Mouse (Mus musculus): ENCODE data around the gene Tcf7l2. TPM values are rescaled to one million over a fixed set of nuclear protein-coding genes. Genes with fewer than 3 reads are reported as not detected.

Tcf7l2 gene
- polyA plus RNA-seq, 1 experiment: 45.3 TPM

DNA sequence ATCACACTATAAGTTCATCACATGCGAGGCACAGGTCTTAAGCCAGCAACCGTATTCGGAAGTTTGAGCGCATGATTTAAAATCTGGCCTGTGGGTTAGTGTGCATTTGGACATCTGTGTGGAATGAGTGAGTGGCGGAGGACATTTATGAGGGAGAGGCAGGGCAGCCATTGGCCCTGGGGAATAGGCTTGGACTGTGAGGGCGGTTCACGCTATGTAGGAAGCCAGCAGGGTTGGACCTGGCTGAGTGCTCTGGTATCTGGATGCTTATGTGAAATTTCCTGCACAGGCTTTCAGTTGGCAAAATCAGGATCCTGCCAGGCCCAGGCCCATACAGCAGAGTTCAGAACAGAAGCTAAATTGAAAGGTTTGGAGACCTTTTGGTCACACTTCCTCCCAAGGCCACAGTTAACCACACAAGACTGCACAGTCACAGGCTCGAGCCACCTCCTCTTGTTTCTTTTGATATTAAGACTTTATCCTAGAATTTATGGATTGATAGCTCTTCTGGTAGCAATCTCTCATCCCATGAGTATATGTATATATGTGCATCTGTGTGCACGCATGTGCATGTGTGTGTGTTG is 89.4 kb downstream of the Tcf7l2 start:
- Histone ChIP-seq H3K27me3 (ENCODE audit: control insufficient read depth, insufficient read depth, low read length) (no peaks in the 10 kb centered on the region), H3K36me3 (ENCODE audit: control insufficient read depth, insufficient read depth, low read length) (peaks cover 19% of the 10 kb centered on the region), H3K4me1 (ENCODE audit: control insufficient read depth, insufficient read depth, insufficient read length, low read length) (peaks cover 20% of the 10 kb centered on the region), H3K4me3 (ENCODE audit: low read depth, low read length) (no peak overlapping the region), H3K27ac (ENCODE audit: insufficient read depth, low read depth, low read length) (no peak overlapping the region)
- no peak for TF ChIP-seq POLR2A (IDR thresholded peaks at IDR 0.05; ENCODE audit: low read depth, low read length)
- TF ChIP-seq CTCF (IDR thresholded peaks at IDR 0.05; ENCODE audit: extremely low read depth, insufficient read length, insufficient replicate concordance, low read depth, low read length): no peak
- WGBS: 89% methylated on average over 9 of the region's 9 CpGs

DNA sequence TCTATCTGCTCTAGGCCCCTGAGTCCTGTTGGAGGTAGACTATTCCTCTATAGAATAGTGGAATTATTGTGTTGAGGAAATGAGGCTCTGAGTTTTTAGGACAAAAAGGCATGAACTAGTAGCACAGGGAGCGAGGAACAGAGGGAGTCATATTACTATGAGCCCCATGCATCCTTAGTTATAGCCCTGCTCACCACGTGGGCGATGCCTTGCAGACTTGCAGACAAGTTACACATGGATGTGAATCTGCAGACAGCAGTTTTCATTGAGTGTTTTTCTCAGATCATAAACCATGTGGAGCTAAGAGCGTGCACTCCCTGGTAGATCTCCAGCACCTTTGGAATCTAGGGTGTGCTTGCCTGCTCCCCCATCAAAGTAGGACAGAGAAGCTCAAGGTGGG is 90.5 kb downstream of the Tcf7l2 start:
- 82% methylated on average over 4 of the region's 4 CpGs for WGBS
- peaks cover 19% of the 10 kb centered on the region for H3K36me3 ChIP-seq (ENCODE audit: control insufficient read depth, insufficient read depth, low read length)

DNA sequence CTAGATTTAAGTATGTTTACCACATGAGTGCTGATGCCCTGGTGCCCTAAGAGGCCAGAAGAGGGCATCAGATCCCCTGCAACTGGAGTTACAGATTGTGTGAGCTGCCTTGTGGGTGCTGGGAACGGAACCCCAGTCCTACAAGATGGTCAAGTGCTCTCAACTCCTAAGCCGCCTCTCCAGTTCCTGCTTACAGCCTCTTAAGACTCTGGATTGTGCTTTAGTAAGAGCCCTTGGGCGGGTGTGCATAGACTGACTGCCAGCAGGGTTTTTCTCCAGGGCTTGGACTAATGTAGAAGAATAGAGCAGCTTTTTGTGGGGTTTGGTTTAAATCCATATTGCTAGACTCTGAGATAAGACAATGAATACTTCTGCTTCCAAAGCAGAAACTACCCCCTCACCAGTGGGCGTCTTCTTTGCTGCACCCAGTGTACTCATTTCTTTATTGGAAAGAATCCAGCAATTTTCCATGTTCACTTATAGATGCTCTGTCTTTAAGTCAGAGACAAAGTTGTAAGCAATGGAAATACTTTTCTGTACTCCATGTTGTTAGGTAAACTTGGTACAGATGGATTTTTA is 92.3 kb downstream of the Tcf7l2 start:
- Histone ChIP-seq H3K4me1 (ENCODE audit: control insufficient read depth, insufficient read depth, insufficient read length, low read length) (peaks cover 13% of the 10 kb centered on the region; the same call in 1 of the 2 replicates), H3K4me3 (ENCODE audit: low read depth, low read length) (no peak overlapping the region), H3K36me3 (ENCODE audit: control insufficient read depth, insufficient read depth, low read length) (peaks cover 16% of the 10 kb centered on the region), H3K27ac (ENCODE audit: insufficient read depth, low read depth, low read length) (no peak overlapping the region), H3K27me3 (ENCODE audit: control insufficient read depth, insufficient read depth, low read length) (no peaks in the 10 kb centered on the region)
- TF ChIP-seq POLR2A (IDR thresholded peaks at IDR 0.05; ENCODE audit: low read depth, low read length): no peak
- no peak for TF ChIP-seq CTCF (IDR thresholded peaks at IDR 0.05; ENCODE audit: extremely low read depth, insufficient read length, insufficient replicate concordance, low read depth, low read length)
- 96% methylated on average over 4 of the region's 4 CpGs for WGBS

More for the DNA sequence above, 90.5 kb downstream of the Tcf7l2 start:
- Histone ChIP-seq H3K4me3 (ENCODE audit: low read depth, low read length) (no peak overlapping the region), H3K27ac (ENCODE audit: insufficient read depth, low read depth, low read length) (no peak overlapping the region), H3K27me3 (ENCODE audit: control insufficient read depth, insufficient read depth, low read length) (no peaks in the 10 kb centered on the region), H3K4me1 (ENCODE audit: control insufficient read depth, insufficient read depth, insufficient read length, low read length) (peaks cover 15% of the 10 kb centered on the region)
- TF ChIP-seq POLR2A (IDR thresholded peaks at IDR 0.05; ENCODE audit: low read depth, low read length) (no peak), CTCF (IDR thresholded peaks at IDR 0.05; ENCODE audit: extremely low read depth, insufficient read length, insufficient replicate concordance, low read depth, low read length) (no peak)

DNA sequence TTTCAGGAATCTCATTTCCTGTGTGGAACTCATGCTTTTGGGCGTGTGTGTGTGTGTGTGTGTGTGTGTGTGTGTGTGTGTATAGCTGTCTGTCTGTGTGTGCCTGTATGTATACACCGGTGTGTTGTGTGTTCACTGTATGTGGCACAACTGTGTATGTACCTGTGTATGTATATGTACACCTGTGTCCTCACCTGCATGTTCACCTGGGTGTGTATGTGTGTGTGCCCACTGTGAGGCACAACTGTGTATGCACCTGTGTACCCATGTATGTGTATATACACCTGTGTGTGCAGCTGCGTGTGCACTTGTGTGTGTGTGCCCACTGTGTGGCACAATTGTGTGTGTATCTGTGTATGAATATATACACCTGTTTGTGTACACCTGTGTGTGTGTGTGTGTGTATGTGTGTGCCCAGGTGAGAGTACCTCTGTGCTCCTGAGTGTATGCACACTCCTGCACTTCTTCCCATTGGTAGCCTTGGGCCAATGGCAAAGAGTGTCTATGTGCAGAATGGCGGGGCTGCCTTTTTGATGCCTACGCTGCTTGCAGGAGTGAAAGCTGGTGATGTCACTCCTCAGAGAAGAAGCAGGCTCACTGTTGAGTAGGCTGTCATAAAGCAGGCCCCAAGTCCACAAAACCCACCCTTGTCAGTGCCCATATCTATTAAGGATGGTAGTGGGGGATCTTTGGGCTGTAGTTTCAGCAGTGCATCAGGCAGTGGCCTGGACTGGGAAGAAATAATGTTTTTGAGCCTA is 95.5 kb downstream of the Tcf7l2 start:
- 78% methylated on average over 5 of the region's 5 CpGs for WGBS
- Histone ChIP-seq H3K27ac (ENCODE audit: insufficient read depth, low read depth, low read length) (peak overlapping the region; percentile 68), H3K4me3 (ENCODE audit: low read depth, low read length) (no peak overlapping the region), H3K36me3 (ENCODE audit: control insufficient read depth, insufficient read depth, low read length) (0 out of 2 replicates have a peak, but pooled peaks cover 6% of the 10 kb centered on the region), H3K4me1 (ENCODE audit: control insufficient read depth, insufficient read depth, insufficient read length, low read length) (peaks cover 26% of the 10 kb centered on the region; the same call in 1 of the 2 replicates), H3K27me3 (ENCODE audit: control insufficient read depth, insufficient read depth, low read length) (no peaks in the 10 kb centered on the region)
- TF ChIP-seq POLR2A (IDR thresholded peaks at IDR 0.05; ENCODE audit: low read depth, low read length) (no peak), CTCF (IDR thresholded peaks at IDR 0.05; ENCODE audit: extremely low read depth, insufficient read length, insufficient replicate concordance, low read depth, low read length) (no peak)

DNA sequence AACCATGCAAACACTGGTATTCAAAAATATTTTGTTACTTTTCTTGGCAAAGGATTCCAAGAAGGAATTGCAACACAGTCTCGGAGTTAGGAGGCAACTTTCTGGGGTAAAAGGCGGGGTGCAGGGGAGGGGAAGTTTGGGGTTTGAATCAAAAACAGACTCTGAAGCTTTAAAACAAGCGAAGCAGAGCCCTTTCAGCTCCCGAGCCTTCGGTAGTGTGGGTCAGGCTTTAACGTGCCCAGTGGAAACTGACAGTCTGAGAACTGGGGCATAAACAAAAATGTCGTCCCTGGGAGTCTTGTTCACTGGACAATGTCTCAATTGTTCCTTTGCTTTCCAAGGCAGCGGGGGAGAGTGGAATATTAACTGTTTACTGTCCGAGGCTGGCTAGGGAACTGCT is 96.3 kb downstream of the Tcf7l2 start:
- Histone ChIP-seq H3K27me3 (ENCODE audit: control insufficient read depth, insufficient read depth, low read length) (no peaks in the 10 kb centered on the region), H3K4me3 (ENCODE audit: low read depth, low read length) (no peak overlapping the region), H3K4me1 (ENCODE audit: control insufficient read depth, insufficient read depth, insufficient read length, low read length) (peaks cover 26% of the 10 kb centered on the region; the same call in 1 of the 2 replicates), H3K27ac (ENCODE audit: insufficient read depth, low read depth, low read length) (peak overlapping the region; percentile 90), H3K36me3 (ENCODE audit: control insufficient read depth, insufficient read depth, low read length) (0 out of 2 replicates have a peak, but pooled peaks cover under 1% of the 10 kb centered on the region)
- no peak for TF ChIP-seq POLR2A (IDR thresholded peaks at IDR 0.05; ENCODE audit: low read depth, low read length)
- no peak for TF ChIP-seq CTCF (IDR thresholded peaks at IDR 0.05; ENCODE audit: extremely low read depth, insufficient read length, insufficient replicate concordance, low read depth, low read length)
- WGBS: 12% methylated on average over 9 of the region's 9 CpGs

DNA sequence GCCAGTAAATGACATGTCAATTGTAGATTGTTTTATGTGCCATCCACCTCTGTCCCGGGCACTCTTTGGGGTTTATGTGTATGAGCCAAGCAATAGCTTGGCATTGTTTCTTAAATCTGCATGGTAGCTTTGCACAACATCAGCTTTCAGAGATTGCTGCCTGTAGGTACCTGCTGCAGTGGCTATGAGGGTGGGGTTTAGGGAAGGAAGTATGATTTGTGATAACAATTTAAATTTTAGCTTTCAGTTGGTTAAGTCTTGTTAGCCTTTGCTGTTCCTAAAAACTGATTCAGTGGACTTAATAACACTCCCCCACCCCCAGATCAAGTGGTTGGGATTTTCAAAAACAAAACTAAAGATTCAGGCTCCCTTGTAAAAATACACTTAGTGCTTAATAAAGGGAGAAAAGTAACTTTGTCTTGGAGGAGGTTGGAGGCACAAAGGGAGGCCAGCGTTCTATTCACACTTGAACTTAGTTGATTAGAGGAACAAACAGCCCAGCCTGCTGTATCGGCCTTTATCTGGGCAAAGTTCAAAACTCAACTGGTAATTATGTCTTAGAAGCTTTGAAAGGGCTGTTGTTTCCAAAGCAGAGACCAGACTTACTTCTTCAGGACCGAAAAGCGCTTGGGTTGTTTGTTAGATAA is 96.9 kb downstream of the Tcf7l2 start:
- Histone ChIP-seq H3K36me3 (ENCODE audit: control insufficient read depth, insufficient read depth, low read length) (no peaks in the 10 kb centered on the region), H3K4me3 (ENCODE audit: low read depth, low read length) (no peak overlapping the region), H3K27me3 (ENCODE audit: control insufficient read depth, insufficient read depth, low read length) (no peaks in the 10 kb centered on the region), H3K4me1 (ENCODE audit: control insufficient read depth, insufficient read depth, insufficient read length, low read length) (peaks cover 26% of the 10 kb centered on the region; the same call in 1 of the 2 replicates), H3K27ac (ENCODE audit: insufficient read depth, low read depth, low read length) (peak overlapping the region; percentile 90)
- WGBS: 9% methylated on average over 5 of the region's 5 CpGs
- no peak for TF ChIP-seq POLR2A (IDR thresholded peaks at IDR 0.05; ENCODE audit: low read depth, low read length)
- TF ChIP-seq CTCF (IDR thresholded peaks at IDR 0.05; ENCODE audit: extremely low read depth, insufficient read length, insufficient replicate concordance, low read depth, low read length): no peak
